Mouse (Mus musculus) liver, embryonic 14.5 days (tissue): ENCODE measurements around the gene Gm21954.

Source experiments
- CTCF ChIP-seq: IDR thresholded peaks from 2 replicates; pipeline ENCODE4 v1.5.1; 2016; ENCODE audit warnings: antibody characterized with exemption, low read depth, control low read depth
- EP300 ChIP-seq: IDR thresholded peaks from 2 replicates; pipeline ENCODE4 v1.6.1; 2016; ENCODE audit warnings: antibody characterized with exemption, low read depth

DNA sequence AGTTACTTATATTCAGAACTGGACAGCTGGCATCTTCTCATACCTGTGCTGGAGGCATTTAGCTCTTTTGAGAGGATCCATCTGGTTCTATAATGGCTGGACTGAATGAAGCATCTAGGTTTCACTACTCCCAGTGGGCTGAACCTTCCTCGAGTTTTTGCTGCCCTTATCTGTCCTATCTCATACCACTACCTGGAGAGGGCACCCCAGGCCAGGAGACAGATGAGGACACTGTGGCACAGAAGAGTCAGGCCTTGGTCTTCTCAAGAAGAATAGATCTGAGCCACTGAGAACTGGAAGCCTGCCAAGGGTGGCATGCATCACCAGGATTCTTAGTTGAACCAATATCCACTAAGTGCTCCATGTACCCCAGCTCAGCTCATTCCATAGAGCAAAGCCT, 9.1 kb upstream of the Gm21954 start:
- TF ChIP-seq CTCF (no peak), EP300 (no peak)
